Mouse (Mus musculus) kidney, adult 2 months (tissue): Measurements from ENCODE around the gene Olfr414.

Experiments
- CTCF ChIP-seq: fragments of 200-500 bp; conservative IDR thresholded peaks from 2 replicates; pipeline ENCODE4 v1.5.1; 2011; ENCODE audit warnings: low read depth, mild to moderate bottlenecking, control low read depth, low read length, moderate library complexity, mixed read lengths; ENCODE audit not compliant: insufficient read depth, insufficient read length
- POLR2A ChIP-seq: fragments of 200-500 bp; IDR thresholded peaks from one replicate; pipeline ENCODE4 v1.6.1; 2011; ENCODE audit warnings: low read depth, low read length, control low read depth

GRCm38 (mm10) chr1:174426180-174426986 is 2.5 kb downstream of the Olfr414 start:
- TF ChIP-seq POLR2A, result no peak
- TF ChIP-seq CTCF, result no peak
